Mouse (Mus musculus) frontal cortex, postnatal 14 days (tissue): ENCODE measurements around the gene Gdf9.

ENCODE experiments used
- DNase-seq, 2 experiments: peaks; one replicate each; pipeline ENCODE4 v3.0.0; 2022; ENCODE audit warnings: low spot score in 2 of 2

Gdf9 gene

DNA sequence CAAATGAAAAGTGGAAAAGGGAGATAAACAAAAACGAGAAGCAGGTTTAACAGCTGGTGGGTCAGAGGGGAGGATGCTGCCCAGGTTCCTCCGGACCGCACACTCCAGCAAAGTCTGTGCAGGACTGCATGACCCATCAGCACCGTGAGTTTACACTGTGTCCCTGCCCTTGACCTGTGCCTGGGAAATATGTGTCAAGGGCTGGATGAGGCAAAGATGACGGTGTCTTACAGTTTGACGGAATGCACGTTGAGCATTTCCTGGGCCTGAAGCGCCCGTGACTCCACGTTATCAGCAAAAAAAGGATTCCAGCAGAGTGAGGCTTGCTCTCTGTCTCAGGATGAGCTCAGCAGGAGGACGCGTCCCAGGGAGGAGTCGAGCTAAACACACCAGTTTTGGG, 14.7 kb downstream of the Gdf9 start:
- DNase-seq = no peak

DNA sequence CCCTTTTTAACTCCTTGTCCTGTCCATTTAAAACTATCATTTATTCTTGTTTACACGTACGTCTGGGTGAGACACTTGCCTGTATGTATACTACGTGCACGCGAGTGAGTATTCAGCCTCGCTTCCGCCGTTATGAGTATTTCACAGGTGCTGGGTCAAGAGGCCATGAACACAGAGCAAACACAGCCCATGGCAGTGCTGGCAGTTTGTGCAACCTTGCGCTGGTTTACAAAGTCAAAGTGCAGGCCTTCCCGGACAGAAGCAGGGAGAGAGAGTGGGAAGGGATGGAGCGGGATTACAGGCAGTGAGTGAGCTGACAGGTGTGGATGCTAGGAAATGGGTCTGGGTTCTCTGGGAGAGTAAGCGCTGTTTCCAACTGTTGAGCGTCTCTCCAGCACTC, 15.4 kb downstream of the Gdf9 start:
- no peak for DNase-seq

DNA sequence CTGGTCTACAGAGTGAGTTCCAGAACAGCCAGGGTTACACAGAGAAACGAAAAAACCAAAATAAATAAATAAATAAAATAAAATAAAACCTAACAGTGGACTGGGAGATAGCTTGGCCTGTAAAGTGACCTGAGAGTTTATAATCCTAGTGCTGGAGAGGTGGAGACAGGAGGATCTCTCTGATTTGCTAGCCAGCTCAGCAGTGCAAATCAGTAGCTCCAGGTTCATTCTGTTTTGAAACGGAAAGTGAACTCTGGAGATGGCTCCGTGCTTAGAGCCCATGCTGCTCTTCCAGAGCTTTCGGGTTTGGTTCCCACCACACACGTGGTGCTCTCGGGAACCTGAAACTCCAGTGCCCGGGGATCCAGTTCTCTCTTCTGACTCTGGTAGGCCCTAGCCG, 17.2 kb downstream of the Gdf9 start:
- DNase-seq = no peak

DNA sequence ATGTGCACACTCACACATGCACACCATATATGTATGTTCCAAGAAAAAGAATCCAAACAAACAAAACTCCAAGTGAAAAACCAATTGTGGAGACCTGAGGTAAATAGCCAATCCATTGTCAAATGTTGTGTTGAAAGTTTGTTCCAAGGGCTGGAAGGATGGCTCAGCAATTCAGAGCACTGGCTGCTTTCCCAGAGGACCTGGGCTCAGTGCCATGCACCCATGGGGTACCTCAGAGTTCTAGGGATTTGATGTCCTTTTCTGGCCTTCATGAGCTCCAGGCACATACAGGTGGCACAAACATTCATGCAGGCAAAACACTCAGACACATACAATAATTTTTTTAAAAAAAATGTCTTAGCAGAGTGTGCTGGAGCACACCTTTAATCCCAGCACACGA, 17.7 kb downstream of the Gdf9 start:
- no peak for DNase-seq

DNA sequence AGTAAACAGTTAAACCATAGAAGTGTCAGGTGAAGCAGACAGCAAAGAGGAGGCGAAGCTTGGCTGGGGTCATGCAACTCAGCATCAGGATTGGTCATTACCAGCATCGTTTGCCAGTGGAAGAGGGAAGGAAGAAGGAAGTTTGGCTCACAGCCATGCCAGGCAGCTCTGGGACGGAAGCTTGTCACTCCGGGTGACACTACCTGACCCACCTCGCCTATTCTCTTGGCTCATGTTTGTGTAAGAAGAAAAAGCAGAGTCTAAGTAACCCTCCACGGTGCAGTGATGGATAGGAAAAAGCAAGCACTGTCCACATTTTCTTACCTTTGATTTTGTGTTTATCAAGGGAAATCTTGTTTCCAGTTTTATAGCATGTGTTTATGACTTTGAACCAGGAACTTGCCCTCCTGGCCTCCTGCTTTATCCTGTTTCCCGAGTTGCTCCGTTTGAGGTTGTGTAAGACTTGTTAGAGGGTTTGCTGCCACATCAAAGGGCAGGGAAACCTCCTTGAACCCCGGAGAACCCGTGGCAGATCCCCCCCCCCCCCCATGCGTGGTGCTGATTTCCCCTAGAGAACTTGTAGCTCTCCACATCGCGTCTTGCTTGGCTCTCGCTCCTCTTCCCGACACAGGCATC, 19.4 kb downstream of the Gdf9 start:
- DNase-seq = no peak

DNA sequence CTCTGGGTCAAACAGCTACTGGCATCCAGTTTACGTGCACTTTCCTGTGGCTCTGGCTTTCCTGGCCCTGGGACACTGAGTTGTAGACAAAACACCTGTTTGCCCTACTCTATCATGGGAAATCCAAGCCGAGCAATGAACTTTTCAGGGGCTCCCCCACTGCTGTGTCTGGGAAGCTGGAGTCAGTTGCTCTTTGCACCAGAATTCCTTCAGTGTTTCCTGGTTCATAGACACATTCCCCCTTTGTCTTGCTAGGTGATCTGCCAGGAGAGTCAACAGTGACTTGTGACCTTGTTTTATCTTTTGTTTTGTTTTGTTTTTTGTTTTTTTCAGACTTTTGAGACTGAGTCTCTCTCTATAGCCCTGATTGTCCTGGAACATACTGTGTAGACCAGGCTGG, 20.5 kb downstream of the Gdf9 start:
- DNase-seq = no peak

DNA sequence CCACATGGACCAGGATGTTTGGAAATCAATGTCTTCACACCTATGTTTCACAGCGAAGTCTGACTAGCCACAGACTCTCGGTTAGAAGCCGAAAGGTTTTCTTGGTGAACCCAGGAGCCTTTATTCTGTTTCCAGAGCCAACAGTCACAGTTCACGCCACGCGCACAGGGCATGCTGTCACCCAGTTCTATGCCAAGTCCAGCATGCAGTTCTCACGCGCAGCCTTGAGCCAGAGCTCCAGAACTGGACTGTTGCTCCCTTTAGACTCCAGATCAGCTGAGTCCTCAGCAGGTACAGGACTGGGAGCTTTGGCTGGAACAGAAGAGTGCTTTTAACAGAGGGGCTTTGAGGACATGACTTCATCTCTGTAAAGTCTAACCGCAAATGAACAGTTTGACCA, 21.6 kb downstream of the Gdf9 start:
- DNase-seq = no peak

DNA sequence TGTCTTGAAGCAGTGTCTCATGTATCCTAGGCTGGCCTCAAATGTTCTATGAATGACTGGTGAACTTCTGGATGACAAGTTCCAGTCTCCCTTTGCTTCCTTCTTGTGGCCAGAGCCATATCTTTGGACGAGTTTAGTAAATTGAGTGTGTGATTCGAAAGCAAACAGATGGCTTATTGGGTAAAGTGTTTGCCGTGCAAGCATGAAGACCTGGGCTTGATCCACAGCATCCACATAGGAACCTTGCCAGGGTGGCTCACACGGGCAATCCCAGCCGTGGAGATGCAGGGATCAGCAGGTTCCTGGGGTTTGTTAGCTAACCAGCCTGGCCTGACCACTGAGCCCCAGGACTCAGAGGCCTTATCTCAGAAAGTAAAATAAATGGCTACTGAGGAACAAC, 22.2 kb downstream of the Gdf9 start:
- no peak for DNase-seq

DNA sequence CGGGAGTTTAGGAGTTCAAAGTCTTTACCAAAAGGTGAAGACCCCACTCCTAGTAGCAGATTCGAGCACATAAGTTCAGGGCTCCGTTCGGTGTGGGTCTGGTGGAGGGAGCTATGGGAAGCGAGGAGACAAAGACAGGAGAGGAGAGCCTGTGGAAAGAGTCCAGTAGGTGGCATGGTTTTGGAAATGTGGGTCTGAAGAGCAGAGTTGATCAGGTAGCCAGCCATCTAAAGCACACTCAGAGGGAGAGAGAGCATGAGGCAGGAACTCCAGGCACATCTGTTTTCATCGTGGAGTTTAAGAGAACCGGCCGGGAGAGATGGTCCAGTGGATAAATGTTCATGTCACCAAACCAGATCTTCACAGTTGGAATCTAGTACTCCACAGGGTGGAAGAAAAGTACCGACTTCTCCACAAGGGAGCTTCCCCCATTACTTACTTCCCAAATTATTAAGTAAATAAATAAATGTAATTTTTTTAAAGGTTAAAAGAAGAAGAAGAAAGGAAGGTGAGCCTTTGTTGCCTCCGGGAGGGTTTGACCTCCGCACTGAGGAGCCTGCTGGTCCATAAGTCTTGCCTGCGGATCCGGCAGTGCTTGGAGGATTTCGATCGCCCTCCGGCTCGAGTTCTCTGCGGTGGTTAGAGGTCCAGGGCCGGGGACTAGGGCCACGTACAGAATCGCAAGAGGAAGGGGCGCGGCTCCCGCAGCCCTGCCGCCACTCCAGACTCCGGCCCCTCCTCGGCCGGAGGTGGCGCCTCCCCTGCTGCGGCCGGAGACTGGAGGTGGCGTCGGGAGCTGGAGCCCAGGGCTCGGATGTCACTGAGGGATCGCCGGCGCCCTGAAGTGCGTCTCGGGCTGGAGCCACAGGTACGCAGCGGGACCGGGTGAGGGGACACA, 25.9 kb downstream of the Gdf9 start, which contains the start of the genes Gm10447 and Shroom1:
Gene Gm10447, minus strand, starts transcription at position 637 of the 898 bp plus-strand sequence.
Gene Shroom1, plus strand, starts transcription at position 732 of the 898 bp plus-strand sequence.
- DNase-seq = no peak

DNA sequence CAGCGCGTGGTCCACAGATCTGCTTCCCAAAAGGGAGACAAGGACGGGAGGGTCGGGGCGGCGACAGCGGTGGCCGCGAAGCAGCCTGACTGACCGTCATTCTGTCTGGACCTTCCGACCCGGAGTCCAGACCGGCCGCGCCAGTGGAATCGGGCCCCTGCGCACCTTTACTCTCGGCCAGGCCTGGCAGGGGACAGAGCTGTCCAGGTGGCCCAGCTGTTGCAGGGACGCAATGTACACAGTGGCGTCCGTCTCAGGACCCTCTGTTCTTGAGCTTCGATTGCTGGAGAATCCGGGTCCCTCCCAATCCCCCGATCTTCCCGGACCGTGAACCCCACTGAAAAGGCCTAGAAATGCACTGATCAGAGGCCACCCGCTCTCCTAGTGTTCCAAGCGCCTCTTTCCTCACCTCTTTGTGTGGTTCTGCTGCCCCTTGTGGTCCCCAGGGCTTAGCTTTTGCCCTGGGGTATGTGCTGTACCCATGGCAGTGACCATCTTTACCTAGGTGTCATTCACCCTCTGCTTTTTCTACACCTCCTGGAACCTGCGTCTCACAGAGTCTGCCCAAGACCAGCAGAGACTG, 26.6 kb downstream of the Gdf9 start:
- no peak for DNase-seq

DNA sequence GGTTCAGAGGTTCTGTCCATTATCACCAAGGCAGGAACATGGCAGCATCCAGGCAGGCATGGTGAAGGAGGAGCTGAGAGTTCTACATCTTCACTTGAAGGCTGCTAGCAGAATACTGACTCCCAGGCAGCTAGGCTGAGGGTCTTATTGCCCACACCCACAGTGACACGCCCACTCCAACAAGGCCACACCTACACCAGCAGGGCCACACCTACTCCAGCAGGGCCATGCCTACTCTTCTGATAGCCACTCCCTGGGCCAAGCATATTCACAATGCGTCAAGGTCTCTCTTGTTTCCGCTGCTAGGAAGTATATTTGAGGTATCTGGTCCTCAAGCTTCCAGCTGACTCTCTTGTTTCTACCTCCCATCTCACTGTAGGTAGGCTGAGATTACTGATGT, 28.2 kb downstream of the Gdf9 start:
- DNase-seq = no peak

DNA sequence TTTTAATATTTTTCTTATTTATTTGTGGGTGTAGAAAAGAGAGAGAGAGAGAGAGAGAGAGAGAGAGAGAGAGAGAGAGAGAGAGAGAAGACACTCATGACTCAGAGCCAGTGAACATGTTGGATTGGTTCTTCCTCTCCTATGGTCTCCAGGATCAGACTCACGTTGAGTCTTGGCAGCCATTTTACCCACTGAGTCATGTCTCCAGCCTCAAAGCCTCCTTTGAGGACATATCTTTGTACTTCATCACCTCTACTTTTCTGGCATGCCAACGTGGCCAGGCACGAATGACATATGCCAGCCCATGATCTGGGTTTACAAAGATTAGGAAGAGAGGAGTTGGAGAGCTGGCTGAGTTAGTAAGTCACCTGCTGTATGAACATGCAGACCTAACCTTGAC, 29.4 kb downstream of the Gdf9 start:
- no peak for DNase-seq

DNA sequence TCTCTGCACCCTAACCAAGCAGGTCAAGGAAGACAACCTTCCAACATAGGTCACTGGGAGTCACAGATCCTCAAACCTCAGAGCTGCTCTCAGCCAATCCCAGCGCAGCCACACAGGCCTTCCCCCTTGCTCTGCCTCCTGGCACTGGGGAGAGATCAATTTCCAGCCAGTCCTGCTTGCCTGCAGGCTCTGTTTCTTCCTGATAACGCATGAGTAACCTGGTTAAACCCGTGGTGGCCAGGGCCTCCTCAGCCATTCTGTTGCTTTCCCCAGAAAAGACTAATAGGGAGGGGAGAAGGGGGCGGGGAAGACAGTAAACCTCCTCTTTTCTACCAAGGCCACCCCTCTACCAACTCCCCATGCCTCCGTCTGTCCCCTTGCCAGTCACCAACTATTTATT, 30.9 kb downstream of the Gdf9 start:
- no peak for DNase-seq

DNA sequence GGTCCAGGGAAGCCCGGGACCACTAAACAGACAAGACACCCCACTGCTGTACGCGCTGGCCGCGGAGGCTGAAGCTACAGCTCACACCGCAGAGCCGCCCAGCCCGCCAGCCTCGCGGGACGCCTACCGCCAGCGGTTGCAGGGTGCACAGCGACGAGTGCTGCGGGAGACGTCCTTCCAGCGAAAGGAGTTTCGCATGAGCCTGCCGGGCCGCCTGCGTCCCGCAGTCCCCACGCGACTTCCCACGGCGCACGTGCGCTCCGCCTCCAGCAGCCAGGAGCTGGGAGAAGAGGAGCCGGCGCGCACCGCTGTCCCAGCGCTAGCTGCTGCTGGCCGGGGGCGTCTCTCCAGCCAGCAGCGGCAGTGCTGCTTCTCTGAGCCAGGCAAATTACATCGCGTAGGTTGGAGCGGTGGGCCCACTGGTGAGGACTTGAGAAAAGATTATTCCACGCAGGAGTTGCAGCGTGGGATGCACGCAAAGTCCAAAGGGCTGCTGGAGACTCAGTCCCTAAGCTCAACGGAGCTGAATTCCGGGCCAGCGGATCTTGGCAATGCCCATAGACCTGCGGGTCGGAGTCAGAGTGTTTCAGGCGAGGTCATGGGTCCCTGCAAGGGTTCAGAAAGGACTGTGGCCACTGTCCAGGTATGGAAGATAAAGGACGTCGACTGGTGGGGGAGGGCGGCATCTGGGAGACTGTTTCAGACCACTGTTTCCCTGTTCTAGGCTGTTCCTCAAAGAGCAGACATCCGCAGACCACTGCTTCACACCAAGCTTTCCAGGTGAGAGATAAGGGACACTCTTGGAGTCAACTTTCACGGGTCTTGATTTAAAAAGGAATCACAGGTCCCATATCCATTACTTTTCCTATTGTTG, 33.0 kb downstream of the Gdf9 start:
- no peak for DNase-seq

DNA sequence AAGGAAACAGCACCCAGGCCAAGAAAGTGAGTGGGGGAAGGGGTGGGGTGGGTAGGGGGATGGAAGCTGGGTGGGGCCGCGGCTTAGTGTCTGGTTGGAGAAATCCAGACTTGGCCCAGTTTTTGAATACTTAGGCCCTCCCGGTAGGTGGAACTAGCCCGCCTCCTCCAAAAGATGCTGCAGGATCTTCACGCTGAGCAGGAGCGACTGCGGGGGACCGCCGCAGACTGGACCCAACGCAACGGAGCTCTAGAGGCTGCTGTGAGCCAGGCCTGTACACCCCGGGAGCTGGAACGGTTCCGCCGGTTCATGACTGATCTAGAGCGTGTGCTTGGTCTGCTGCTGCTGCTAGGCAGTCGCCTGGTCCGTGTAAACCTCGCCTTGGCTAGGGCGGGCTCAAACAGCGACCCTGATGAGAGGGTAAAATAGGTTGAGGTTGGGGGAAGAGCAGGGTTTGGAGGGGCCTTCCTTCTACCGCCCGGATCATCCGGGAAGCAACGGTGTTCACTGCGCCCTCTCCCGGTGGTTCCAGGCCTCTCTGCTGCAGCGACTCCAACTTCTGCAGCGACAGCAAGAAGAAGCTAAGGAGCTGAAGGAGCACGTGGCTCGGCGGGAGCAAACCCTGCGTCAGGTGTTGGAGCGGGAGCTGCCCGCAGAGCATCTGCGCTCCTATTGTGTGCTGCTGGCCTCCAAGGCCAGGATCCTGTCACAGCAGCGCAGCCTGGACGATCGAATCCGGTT, 35.6 kb downstream of the Gdf9 start:
- peak; percentile 74 to 78 for DNase-seq

DNA sequence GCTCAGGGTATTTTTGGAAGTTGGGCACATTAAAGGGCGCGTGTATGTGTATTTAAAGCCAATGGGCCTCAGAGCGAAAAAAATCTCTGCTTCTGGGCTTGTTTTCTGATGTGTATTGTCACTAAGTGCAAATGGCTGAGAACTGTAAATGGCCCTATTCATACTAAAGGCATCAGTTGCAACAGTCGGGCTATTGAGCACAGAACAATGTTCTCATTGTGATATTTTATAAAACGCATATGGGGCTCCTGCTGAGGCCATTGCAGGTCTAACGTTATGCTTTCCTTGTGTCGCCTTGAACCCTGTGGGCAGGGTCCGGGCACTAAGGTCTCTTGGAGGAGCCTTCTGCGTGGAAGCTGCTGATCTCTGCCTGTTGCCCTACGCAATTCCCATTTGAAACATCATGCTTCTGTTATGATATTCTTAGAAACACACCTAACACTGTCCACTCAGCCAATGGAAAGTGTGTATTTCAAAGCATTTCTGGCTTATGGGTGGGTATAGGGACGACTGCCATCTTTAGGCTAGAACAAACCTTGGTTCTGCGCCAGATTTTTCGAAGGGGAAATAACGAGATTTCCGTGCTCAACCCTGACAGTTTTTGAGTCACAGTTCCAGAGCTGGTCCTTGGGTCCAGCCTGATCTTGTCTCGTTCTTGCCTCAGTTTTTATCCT, 38.6 kb downstream of the Gdf9 start:
- peak in 1 of 2 experiments; percentile 61 for DNase-seq

DNA sequence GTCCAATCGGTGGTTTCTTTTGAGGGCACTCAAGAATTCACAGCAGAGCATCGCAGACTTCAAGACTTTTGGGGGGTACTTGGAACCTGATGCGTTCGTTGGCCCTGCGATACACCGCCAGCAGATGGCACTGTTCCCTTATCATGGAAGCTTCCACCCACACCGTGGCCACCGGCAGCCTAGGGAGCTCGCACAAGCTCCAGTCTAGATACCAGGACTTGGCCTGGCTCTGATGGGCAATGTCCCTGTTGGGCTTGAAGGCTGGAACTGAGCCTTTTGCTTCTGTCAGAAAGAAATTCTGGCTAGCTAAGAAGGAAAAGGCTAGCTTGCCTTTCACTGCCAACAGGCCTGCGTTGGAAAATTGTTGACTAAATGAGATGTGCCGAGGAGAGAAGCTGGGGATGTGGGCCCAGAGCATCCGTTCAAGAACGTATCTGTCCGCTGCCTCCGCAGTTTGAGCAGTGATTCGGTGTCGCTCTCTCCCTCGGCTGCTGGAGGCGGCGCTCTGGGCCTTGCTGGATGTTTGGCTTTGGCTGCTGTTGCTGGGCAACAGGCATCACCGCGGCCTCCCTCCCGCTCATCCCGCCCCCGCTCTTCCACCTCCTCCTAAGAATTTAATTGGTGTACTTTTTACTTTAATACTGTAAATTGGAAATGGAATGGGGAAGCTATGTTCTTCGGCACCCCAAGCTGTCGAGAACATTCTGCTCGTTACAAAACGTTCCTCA, 39.3 kb downstream of the Gdf9 start, which contains the start of gene Gm9837:
Gene Gm9837, minus strand, starts transcription at position 512 of the 728 bp plus-strand sequence.
- peak; percentile 86 to 92 for DNase-seq

DNA sequence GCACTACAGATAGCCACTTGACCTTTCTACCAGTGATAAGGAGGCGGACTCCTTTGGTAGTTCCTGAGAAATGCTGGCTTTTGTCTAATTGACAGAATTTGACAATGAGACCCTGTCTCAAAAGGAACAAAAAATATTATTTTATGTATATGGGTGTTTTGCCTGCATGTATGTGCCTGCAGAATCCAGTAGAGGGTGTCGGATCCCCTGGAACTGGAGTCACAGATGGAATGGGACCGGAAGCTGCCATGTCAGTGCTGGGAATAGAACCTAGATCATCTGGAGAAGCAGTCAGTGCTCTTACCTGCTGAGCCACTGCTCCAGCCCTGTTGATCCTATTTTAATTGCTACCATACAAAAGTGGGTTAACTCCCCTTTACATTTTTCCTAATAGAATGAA, 41.9 kb downstream of the Gdf9 start:
- no peak for DNase-seq

DNA sequence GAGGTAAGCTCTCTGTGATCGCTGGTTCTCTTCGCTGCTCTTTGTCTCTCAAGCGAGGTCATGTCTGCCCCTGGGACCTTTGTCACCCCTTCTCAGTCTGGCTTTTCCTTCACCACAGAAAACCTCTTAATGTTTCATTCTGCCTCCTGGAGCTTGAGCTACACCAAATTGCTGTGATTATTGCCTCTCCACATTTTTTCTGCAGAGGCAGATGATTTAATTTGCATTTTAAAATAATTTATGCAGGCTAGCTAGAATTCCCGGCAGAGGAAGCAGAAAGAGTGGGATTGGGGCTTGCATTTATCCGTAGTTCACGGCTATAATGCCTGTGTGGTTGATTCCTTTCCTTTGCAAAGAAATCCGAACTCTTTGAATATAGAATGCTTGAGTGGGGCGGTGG, 44.8 kb downstream of the Gdf9 start:
- DNase-seq = no peak

DNA sequence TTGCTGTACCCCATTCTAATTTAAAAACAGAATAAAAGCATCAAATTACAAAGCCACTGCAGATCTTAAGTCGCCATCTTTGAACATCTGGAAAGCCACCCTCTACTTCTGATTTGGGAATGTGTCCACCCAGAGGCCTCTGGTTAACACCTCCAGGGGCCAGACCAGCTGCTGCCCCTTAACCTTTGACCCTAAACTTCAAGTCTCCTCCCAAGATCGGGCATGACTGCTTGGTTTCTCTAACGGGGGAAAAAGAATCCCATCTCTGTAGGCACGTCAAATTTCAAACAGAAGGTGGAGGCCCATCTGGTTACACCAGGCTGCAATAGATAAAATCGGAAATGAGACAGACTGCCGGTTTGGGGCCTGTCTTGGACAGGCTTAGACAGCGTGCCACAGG, 47.0 kb downstream of the Gdf9 start:
- no peak for DNase-seq
